Comparison of ENCODE assay signal across 8 mouse cellular contexts in the genomic region with DNA sequence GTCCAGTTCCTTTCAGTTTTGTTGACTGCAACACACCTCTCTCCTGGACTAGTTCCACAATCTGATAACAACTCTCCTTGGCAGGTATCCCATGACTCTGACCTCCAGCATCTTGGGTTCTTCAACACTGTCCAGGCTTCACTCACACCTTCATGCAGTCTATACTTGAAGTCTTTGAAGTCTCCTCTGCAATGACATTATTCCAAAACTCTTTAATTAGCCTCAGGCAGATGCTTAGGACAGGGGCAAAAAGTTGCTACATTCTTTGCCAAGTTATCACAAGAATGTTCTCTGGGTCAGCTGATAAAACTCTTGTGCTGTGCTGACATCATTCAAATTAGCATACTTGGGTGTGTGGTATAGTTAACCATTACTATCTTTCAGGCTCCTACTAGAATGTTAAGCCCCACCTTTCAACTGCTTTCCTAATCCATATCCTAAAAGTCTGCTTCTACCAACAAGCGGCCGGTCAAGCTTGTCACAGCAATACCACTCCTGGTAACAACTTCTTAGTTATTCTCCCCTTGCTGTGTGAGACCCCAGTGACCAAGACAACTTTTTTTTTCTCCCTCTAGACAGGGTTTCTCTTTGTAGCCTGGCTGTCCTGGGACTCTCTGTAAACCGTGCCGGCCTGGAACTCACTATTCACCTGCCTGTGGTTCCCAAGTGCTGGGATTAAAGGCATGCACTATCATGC. TPM values are rescaled to one million over a fixed set of nuclear protein-coding genes. Genes with fewer than 3 reads are reported as not detected.
DNase-seq lines count a peak whose midpoint lies in the region; ATAC-seq and TF ChIP-seq lines count a peak whose summit lies in the region.

No protein-coding gene starts in this region.

- H3K27ac ChIP-seq in kidney, postnatal 0 days = peak overlapping the region; percentile 2; the same call in 1 of the 2 replicates
- H3K27ac ChIP-seq in hindbrain, embryonic 14.5 days = no peak overlapping the region
- H3K27ac ChIP-seq in hindbrain, embryonic 16.5 days (ENCODE audit: low read depth, low read length) = no peak overlapping the region
- H3K27ac ChIP-seq in midbrain, embryonic 16.5 days (ENCODE audit: low read length) = no peak overlapping the region

- H3K9ac ChIP-seq in kidney, postnatal 0 days (ENCODE audit: low read depth, low read length) = no peak overlapping the region
- no peak overlapping the region for H3K9ac ChIP-seq in hindbrain, embryonic 14.5 days
- H3K9ac ChIP-seq in hindbrain, embryonic 16.5 days (ENCODE audit: low read depth, low read length) = no peak overlapping the region
- no peak overlapping the region for H3K9ac ChIP-seq in midbrain, embryonic 16.5 days (ENCODE audit: low read depth, low read length)

- no peaks in the 10 kb centered on the region for H3K36me3 ChIP-seq in kidney, postnatal 0 days (ENCODE audit: insufficient read depth, low read length)
- no peaks in the 10 kb centered on the region for H3K36me3 ChIP-seq in hindbrain, embryonic 14.5 days (replicated peaks; ENCODE audit: control insufficient read depth, insufficient read depth)
- no peaks in the 10 kb centered on the region for H3K36me3 ChIP-seq in hindbrain, embryonic 16.5 days (ENCODE audit: control insufficient read depth, insufficient read depth, low read length)
- H3K36me3 ChIP-seq in midbrain, embryonic 16.5 days (ENCODE audit: control insufficient read depth, insufficient read depth, low read length) = no peaks in the 10 kb centered on the region

- peak; percentile 83 for DNase-seq in heart, adult 11 months
- DNase-seq in heart, postnatal 25 days (ENCODE audit: low spot score) = no peak
- peak; percentile 21 for DNase-seq in fat pad, adult 2 months (ENCODE audit: extremely low read depth, low read depth, low spot score)
- peak; percentile 27 for DNase-seq in kidney, postnatal 0 days (ENCODE audit: low spot score)
- DNase-seq in skeletal muscle tissue, adult 2 months (ENCODE audit: low read depth, low spot score) = peak; percentile 18
- no peak for DNase-seq in hindbrain, embryonic 14.5 days (ENCODE audit: low spot score)

- no peaks in the 10 kb centered on the region for H3K9me3 ChIP-seq in kidney, postnatal 0 days (replicated peaks; ENCODE audit: low read length)
- no peaks in the 10 kb centered on the region for H3K9me3 ChIP-seq in hindbrain, embryonic 14.5 days (ENCODE audit: control insufficient read depth, low read length)
- no peaks in the 10 kb centered on the region for H3K9me3 ChIP-seq in hindbrain, embryonic 16.5 days (ENCODE audit: control insufficient read depth, low read length)
- H3K9me3 ChIP-seq in midbrain, embryonic 16.5 days (replicated peaks; ENCODE audit: control insufficient read depth, low read length, poor library complexity, severe bottlenecking) = no peaks in the 10 kb centered on the region

- no peaks in the 10 kb centered on the region; the same call in 1 of the 2 replicates for H3K4me1 ChIP-seq in kidney, postnatal 0 days (replicated peaks; ENCODE audit: insufficient read depth, low read length)
- H3K4me1 ChIP-seq in hindbrain, embryonic 14.5 days (replicated peaks; ENCODE audit: control insufficient read depth, insufficient read depth, low read length) = no peaks in the 10 kb centered on the region
- no peaks in the 10 kb centered on the region for H3K4me1 ChIP-seq in hindbrain, embryonic 16.5 days (ENCODE audit: control insufficient read depth, insufficient read depth, low read depth, low read length)
- peaks cover 7% of the 10 kb centered on the region for H3K4me1 ChIP-seq in midbrain, embryonic 16.5 days (ENCODE audit: control insufficient read depth, insufficient read depth, low read length)

- H3K4me2 ChIP-seq in kidney, postnatal 0 days (ENCODE audit: low read length) = no peak overlapping the region
- H3K4me2 ChIP-seq in hindbrain, embryonic 14.5 days (replicated peaks) = no peak overlapping the region
- no peak overlapping the region for H3K4me2 ChIP-seq in hindbrain, embryonic 16.5 days (ENCODE audit: low read length)
- no peak overlapping the region for H3K4me2 ChIP-seq in midbrain, embryonic 16.5 days (ENCODE audit: low read length)

- WGBS in kidney, postnatal 0 days = 79% methylated on average over 4 of the region's 4 CpGs
- 84% methylated on average over 4 of the region's 4 CpGs for WGBS in hindbrain, embryonic 14.5 days
- WGBS in hindbrain, embryonic 16.5 days = 93% methylated on average over 4 of the region's 4 CpGs
- 93% methylated on average over 4 of the region's 4 CpGs for WGBS in midbrain, embryonic 16.5 days

- ATAC-seq in kidney, postnatal 0 days (replicated peaks; ENCODE audit: low FRiP score, low read depth) = peak; percentile 63; the same call in 1 of the 2 replicates
- no peak for ATAC-seq in hindbrain, embryonic 14.5 days (ENCODE audit: low FRiP score)
- no peak for ATAC-seq in hindbrain, embryonic 16.5 days
- no peak for ATAC-seq in midbrain, embryonic 16.5 days

- intact Hi-C loops in heart, postnatal 25 days (cut with DNase I) = no loop called here

- H3K27me3 ChIP-seq in kidney, postnatal 0 days (ENCODE audit: insufficient read depth, low read length) = no peaks in the 10 kb centered on the region
- H3K27me3 ChIP-seq in hindbrain, embryonic 14.5 days (ENCODE audit: control insufficient read depth, insufficient read depth, low read length) = no peaks in the 10 kb centered on the region
- H3K27me3 ChIP-seq in hindbrain, embryonic 16.5 days (replicated peaks; ENCODE audit: control insufficient read depth, insufficient read depth, low read length) = no peaks in the 10 kb centered on the region
- H3K27me3 ChIP-seq in midbrain, embryonic 16.5 days (ENCODE audit: control insufficient read depth, insufficient read depth, low read depth, low read length) = no peaks in the 10 kb centered on the region

- no peak for TF ChIP-seq CTCF in kidney, postnatal 0 days (IDR thresholded peaks at IDR 0.05; ENCODE audit: low read depth)

- no peak overlapping the region for H3K4me3 ChIP-seq in kidney, postnatal 0 days (replicated peaks; ENCODE audit: low read depth, low read length)
- H3K4me3 ChIP-seq in hindbrain, embryonic 14.5 days (replicated peaks; ENCODE audit: low read length) = no peak overlapping the region
- no peak overlapping the region for H3K4me3 ChIP-seq in hindbrain, embryonic 16.5 days (ENCODE audit: low read length)
- H3K4me3 ChIP-seq in midbrain, embryonic 16.5 days (ENCODE audit: low read depth, low read length) = no peak overlapping the region

RNA-seq across cellular contexts. Expression of gene Ppp1cb, which starts 13.8 kb away (rescaled TPM):
- total RNA-seq in heart, postnatal 25 days (2021) = 100 to 1,000 TPM; 437 to 474 TPM
- polyA plus RNA-seq in kidney, postnatal 0 days (2015; fragmentation: Nextera tagmentation; extraction: Ambion mirVana) = 223 and 226 TPM in 2 replicates
- 231 and 251 TPM in 2 replicates for polyA plus RNA-seq in hindbrain, embryonic 14.5 days (2014; fragmentation: Nextera tagmentation; extraction: Ambion mirVana)
- 178 and 187 TPM in 2 replicates for polyA plus RNA-seq in hindbrain, embryonic 16.5 days (2015; fragmentation: Nextera tagmentation; extraction: Ambion mirVana)
- polyA plus RNA-seq in midbrain, embryonic 16.5 days (2015; fragmentation: Nextera tagmentation; extraction: Ambion mirVana) = 208 TPM in 2 replicates

Comparison
In these comparisons a context has a peak if more than half of its experiments do, and no peak if none do; other contexts are left out.
1. DNase-seq: peak in heart, adult 11 months (single experiment), fat pad, adult 2 months (single experiment), kidney, postnatal 0 days (single experiment) and skeletal muscle tissue, adult 2 months (single experiment); none in heart, postnatal 25 days (single experiment) and hindbrain, embryonic 14.5 days (single experiment).